Mouse (Mus musculus) cerebellum, adult 9-10 months (tissue): ENCODE measurements around the gene Fgfbp1.
A peak's percentile ranks its signal among the peaks of the same experiment; 100 is the strongest.

Experiments used
- DNase-seq: peaks from one replicate; pipeline ENCODE4 v3.0.0; 2022

Fgfbp1 gene

DNA sequence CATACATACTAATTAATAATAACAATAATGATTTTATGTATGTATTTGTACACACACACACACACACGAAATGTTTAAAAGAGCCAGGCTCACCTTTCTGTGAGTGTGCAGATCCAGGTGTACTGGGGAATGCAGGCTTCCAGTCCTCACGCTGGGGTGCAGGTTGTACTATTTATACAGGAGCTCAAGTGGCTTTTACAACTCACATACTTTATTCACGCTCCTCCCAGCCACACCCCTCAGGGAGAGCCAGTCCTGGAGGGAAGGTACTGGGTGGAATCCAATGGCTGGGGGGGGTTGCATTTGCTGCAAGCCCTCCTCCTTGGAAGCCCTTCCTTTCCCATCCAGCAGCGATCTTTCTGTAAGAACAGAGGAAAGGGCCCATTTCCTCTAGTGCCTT lies at the start of gene Fgfbp1:
Gene Fgfbp1 (minus strand): TSS at position 160 of the 400 bp plus-strand sequence.
- no peak for DNase-seq

DNA sequence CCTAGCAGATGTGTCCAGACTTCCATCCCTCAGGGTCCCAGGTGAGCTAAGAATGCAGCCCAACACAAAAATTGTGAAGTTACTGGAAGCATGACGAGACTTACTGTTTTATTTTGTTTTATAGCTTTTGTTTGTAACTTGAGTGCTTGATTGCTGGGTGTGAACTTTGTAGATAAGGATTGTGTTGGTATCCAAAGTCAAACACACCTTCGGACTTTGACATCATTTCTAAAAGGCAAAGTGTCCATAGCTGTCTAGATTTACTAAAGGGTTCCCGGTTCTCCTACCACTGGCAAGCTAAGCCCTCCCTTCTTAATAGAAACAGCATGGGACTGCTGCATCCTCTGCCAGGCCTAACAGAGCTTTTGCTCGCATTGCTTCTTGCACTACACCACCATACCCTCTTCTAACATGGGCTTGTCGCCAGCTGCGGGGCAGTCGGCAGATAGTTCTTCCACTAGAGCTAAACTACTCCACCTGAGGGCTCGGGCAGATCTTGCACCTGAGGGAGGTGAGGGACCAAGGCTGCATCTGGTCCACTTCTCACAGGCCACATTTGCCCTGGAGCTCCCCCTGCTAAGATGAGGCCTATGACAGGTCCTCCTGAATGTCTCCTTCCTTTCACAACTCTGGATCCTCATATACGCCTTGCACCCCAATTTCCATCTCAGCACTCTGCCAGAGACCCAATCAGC lies 16.9 kb upstream of the Fgfbp1 start:
- DNase-seq, result no peak

DNA sequence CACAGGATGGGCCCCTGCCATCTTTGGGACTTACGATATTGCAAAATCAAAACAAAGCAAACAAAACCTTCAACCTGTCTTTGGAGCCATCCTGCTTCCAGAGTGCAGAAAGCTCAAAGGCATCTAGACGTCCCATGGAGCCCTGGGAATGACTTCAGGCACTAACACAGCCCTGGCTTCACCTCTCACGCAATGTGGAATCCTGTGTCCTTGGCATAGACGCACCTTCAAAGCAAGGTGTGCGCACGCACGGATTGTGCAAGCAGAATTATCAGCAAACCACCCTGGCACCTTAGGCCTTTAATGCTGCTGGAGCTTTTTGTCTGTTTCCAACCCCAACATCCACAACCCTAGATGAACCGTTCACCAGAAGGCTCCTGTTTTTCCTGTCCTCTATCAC lies 16.0 kb upstream of the Fgfbp1 start:
- no peak for DNase-seq

DNA sequence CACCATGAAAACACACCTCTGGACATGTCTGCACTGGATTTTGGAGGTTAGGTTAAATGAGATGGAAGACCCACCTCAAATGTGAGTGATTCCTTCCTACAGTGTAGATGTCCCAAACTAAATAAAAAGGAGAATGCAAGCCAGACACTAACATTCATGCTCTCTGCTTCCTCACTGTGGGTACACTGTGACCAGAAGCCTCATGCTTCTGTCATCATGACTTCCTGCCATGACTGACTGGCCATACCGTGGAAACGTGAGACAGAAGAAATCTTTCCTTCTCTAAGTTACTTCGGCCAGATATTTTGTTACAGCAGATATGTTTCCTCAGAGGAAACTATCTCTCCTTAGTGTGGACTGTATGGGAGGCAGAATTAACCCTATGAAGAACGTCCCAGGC lies 14.6 kb upstream of the Fgfbp1 start:
- no peak for DNase-seq

DNA sequence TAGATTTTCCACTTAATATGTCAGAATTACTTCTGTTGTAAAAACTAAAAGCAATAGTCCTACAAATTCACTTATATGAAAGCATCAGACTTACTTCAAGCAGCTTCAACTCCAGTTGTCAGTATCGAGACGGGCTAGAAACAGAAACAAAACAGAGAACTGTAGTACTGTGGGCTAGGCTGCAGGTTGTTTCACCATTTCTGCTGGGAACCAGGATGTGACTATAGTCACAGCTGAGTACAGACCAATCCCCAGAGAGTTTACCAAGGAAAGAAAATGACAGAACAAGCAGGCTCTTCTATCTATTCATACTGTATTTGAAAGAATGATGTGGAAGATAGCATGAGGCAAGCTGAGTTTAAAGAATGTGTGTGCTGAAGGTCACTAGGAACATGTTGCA lies 13.4 kb upstream of the Fgfbp1 start:
- DNase-seq, result no peak

DNA sequence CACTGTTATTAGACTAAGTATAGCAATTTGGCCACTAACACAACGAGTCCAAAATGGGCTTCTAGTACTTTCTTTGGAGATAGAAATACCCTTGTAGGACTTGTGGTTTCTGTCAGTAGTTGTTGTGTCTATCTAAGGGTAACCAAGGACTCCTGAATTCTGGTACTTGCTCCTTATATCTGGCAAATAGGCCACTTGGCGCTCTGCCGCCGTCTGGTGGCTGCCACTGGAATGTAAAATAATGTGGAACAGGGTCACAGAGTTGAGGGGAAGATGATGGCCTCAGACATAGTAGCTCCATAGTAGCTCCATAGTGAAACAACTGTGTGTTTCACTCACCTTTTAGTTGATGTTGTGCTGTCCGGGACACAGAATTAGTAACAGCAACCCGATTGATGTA lies 8.7 kb upstream of the Fgfbp1 start:
- DNase-seq, result peak; percentile 31

DNA sequence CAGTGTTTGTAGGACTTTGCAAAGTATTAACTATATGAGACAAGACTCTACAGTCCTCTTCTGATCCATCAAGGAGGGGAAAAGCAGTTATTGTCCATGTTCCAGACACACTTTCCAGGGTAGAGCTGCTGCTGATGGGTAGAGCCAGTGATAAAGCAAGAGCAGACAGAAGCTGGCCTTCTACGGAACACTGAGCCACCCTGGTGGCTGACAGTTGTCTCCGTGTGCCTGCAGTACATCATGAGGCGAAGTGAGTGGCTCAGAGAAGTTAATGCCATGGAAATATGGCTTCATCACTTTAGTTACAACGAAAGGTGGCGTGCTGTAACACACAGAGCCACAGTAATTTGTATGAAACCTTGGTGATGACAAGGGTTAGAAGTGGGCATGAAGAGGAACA lies 7.4 kb upstream of the Fgfbp1 start:
- DNase-seq, result no peak

DNA sequence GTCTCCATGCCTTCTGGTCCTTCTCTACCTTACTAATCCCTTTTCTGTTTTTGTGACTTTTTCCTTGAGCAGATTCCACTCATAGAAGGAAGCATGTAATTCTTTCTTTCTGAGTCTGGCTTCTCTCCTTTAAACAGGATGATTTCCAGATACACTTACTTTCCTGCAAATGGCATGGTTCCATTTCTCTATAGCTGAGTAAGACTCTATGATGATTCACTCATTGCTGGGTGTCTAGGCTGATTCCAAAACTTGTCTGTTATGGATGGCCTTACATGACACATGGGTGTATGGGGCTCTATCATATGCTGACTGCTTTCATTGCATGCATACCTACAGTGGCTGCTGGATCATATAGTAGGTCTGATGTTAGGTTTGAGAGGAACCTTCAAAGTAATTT lies 4.6 kb upstream of the Fgfbp1 start:
- DNase-seq, result no peak

DNA sequence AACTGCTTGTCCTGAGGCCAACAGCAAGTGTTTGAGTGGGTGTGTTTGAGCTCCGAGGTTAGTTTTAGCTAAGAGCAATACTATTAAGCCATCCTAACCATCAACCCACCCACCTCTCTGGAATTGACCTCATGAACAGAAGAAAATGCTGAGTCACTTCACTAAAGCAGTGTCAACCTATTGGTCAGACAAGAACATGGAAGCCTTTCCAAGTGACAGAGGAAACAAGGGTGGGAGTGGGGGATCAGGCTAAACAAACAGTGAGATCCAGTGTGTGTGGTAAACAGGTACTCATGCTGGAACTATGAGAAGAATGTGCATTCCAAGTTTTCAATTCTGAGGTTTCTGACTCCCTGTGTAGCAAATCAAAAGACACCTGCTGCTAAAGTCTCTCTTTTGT lies 1.3 kb upstream of the Fgfbp1 start:
- no peak for DNase-seq

DNA sequence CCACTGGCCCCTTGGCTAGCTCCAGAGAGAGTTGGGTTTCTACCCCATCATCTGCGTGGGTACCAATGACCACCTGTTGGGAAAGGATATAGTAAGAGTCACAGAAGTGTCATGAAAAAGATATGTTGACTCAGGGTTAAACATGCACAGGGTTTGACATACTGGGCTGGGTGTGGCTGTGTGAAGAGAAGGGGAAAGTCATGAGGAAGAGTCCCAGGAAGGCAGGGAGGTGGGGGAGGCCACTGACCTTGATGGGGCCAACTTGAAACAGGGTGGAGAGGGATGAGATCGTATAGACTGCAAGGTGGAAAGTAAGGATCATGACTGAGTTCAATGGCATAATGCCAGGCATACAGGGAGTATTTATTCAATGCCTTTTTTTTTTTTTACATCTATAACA lies 1.2 kb downstream of the Fgfbp1 start:
- no peak for DNase-seq

DNA sequence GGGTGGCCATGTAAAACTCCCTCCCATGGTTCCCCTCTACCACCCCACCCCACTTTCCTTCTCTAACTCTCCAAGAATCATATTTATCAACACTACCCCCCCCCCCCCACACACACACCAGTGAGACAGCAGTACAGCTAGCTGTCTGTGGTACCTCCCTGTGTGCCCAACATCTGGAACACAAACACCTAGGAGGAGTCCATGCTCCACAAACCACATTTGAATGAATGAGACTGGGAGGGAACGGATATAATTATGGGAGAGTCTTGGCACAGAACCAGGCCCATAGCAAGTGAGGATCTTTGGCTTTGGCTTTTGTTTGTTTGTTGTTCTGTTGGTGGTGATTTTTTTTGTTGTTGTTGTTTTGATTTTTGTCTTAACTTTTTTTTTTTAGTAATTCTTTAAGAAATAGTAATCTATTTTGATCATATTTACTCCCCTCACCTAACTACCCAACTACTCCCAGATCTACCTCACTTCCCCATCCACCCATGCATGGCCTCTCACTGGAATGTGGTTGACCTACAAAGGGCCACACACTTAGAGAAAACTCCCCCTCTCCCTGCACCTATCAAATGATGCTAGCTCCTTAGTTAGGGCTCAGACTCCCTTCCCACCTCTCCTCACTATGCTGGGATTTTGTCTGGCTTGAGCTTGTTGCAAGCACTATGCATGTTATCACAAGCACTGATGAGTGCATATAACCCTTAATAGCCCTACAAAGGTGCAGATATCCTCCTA lies 4.6 kb downstream of the Fgfbp1 start:
- no peak for DNase-seq

DNA sequence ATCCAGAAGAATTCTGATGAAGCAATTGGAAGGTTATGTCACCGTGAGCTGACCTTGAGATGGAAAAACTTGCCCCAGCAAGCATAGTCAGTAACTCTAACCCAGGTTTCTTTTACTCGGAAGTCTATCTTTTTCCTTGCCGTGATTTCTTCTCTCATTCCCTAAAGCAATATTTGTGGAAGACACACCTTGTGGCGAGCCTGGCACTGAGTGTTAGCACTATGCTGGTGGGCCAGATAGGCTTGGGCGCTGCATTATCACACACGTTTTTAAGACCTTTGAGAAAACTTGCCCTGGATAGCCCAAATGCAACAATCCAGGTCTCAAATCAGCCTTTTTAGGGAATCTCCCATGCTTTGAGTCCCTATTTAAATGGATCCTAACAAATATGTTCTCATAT lies 7.4 kb downstream of the Fgfbp1 start:
- DNase-seq, result no peak

DNA sequence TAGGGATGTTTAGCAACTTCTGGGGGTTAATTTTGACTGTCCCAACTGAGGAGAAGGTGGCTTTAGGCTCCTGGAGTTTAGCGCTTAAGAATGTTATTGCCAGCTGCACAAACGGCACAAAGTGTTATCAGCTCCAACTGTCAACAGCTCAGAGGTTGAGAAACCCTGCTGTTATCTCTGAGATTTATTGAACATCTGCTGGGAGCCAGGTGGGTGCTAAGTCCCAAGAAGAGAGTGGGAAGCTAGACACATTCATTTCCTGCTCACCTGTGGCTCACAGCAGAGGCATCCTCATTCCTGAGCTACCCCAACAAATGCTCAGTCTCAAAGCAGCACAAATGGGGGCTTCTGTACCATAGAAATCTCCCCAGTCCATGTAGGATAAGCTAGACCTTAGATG lies 10.4 kb downstream of the Fgfbp1 start:
- DNase-seq, result no peak

DNA sequence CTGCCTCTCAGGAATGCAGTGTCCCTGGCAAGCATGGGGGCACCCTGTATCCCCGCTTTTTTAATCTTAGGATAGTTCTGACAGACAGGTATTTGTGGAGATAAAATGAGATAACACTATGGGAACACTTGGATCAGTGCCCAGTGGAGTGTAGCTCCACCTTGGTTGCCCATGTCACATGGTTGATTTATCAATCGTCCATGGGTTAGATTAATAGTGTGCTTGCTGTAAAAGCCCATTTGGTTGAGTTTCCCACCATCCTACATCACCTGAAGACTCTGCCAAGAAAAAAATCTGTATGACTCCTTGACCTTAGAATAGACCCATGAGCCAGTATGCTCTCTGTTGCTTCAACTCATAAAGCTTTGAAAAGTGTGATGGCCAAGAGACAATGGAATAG lies 11.0 kb downstream of the Fgfbp1 start:
- DNase-seq, result no peak

DNA sequence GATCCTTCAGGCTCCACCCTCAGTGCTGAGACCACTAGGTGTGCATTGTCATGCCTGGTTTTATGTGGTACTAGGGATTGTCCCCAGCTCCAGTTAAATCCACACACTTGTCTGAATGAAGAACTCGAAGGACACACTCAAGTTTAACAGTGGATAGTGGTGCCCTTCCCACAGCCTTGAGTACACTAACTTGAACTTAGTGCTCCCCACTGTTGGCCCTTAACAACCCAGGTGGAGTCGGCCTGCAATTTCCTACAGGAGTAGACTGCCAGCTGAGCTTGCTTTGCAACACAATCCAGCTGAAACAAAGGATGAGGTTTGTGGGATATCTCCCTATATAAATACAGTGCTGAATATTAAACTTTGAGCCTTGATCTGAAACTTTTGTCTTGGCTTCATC lies 12.9 kb downstream of the Fgfbp1 start:
- no peak for DNase-seq

DNA sequence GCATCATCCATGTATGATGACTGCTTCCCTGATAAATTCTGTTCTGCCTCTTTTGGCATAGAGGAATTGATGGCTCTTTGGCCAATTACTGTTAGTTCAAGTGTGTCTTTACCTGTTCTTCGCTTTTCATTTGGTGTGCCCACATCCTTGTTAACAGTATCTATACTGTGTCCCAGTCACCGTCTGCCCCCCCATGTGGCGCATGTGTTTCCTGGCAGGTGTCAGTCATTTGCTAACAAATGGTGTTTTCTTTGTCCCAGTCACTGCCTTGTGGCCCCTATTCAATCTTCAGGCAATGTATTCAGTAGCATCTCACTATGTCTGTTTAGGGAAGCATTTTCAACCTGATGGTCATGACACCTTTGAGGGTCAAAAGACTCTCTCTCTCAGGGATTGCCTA lies 20.5 kb downstream of the Fgfbp1 start:
- DNase-seq, result no peak

DNA sequence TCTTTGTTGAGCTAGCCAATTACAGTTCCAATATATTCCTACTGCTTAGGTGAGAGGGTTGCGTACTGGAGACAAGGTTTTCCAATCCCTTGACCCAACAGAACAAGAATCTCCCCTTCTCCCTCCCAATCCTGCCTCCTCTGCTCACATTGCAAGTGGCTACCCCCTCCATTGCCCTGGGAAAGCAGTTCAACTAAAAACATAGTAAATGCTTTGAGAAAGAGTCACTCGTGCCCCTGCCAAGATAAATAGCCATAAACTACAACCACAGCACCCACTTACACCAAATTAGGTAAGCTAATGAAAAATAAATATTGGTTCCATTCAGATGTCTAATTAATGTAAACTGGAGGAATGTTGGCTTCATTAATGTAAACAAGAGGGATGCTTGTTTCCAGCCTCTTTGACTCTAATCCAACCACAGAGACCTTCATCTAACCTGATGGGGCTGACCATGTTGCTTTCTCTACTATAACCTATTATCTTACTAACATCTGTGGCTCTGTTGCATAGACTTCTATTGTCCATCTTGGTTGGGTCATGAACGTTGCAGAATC lies 21.6 kb downstream of the Fgfbp1 start:
- DNase-seq, result no peak

DNA sequence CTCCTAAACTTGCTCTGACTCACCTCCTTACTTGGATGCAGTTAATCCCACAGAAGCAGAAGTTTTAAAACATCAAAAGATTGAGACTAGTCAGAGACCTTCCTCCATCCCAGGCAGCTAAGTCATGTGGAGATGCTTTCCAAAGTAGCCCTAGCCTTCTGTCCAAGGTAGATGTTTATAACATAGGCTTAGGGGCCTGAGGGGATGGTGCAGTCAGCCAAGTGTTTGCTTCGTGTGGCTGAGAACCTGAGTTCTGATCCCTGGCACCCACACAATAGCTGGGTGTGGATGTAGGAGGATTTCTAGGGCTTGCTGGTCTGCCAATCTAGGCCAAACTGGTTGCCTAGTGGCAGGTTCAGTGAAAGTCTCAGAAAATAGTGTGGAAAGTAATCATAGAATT lies 28.3 kb downstream of the Fgfbp1 start:
- DNase-seq, result no peak

DNA sequence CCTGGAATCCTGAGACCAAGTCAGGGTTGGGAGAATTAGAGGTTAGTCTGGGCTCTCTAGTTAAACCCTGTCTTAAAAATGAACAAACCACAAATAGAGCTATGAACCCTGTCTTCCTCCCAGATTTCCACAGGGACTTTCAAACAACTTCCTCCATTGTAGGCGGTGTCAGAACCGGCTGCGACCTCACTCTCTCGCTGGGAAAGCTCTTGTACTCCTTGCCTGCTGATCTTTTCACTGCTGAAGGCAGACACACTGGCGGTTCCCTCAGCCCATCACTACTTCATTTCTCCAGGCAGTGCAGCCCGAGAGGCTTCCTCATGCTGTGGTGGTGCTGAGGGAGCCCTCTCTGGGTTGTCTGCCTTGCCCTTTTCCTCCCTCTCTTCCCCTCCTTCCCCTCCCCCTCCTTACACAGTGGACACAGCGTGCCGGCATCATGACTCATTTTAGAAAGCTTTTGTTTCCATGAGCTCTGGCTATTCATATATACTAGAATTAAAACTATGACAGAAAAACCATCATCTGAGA lies 32.8 kb downstream of the Fgfbp1 start:
- no peak for DNase-seq

DNA sequence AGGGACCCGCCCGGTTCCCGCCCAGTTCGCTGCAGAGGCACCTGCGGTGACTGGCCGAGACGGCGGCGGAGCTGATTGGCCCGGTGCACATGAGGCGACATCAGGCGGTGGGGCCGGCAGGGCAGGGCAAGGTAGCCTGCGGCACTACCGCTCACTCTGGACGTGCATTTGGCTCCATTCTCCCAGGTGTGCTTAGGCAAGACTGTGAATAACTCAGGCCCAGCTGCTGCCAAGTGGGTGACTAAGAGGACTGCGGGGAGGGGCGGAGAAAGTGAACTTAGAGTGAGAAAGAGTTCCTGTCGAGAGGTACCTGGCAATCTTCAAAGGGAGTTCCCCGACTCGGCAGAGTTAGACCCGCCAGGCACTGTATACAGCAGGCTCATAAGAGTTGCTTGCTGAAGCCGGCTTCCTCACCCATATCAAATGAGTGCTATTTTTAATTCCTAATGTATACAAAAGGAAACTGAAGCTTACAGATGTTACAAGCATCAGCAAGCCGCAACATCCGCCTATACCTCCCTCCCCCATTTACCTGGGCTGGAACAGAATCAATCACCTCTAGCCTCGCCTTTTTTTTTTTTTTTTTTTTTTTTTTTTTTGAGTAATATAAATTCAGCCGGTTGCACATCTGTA lies 33.4 kb downstream of the Fgfbp1 start:
- DNase-seq, result no peak

DNA sequence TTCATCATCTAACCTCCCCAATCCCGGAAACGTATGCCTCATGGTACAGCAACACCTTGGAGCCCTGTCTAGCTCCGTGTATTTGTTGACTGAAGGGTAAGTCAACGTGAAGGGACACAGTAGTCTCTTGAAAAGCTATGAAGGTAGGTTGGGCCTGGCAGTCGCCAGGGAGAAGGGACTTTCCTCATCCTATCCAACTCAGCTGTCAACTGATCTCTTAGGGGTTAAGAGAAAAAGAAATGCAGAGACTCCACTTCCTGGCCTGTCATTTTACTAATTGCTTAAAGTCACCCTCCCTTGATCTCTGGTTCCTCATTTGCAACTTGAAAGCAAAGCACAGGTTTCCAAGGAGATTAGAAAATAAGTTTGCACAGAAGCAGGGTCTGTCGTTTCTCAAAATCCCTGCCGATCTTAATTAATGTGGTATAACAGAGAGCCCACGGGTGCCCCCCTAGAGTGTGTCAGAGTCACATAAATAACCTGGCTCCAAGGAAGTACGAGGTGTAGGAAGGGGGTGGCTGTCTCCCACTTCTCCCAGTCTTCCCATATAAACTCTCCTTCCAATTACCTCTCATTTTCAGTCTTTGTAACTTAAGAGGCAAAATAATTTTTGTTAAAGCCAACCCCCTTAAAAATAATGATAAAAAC lies 34.1 kb downstream of the Fgfbp1 start:
- no peak for DNase-seq

DNA sequence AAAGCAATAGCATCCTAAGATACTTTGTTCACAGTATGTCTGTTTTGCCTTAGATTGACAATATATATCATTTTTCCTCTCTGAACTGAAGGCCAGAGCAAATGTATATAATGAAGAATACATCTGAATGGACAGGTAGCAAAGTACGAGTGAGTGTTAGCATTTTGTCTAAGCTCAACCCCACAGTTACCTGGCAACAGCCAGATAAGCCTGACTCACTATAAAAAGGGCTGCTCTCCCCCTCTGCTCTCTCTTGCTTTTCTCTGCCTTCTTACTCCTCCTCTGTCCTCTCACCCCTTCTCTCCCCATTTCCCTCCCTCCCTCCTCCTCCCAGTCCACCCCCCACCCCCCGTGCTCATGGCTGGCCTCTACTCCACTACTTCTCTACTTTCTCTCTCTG lies 48.3 kb downstream of the Fgfbp1 start:
- no peak for DNase-seq
